Comparison of ENCODE assay signal across 8 mouse cellular contexts in genomic region chr1:44041797-44042554, GRCm38 (mm10). TPM values are rescaled to one million over a fixed set of nuclear protein-coding genes. Genes with fewer than 3 reads are reported as not detected.
A peak's percentile ranks its signal among the peaks of the same experiment; 100 is the strongest.
DNase-seq lines count a peak whose midpoint lies in the region; ATAC-seq lines count a peak whose summit lies in the region.

No protein-coding gene starts in this region.

- no peaks in the 10 kb centered on the region for H3K36me3 ChIP-seq in intestine, embryonic 14.5 days (ENCODE audit: control insufficient read depth, insufficient read depth, low read length)
- no peaks in the 10 kb centered on the region for H3K36me3 ChIP-seq in midbrain, embryonic 10.5 days

- peak; percentile 72; the same call in 1 of the 2 replicates for ATAC-seq in intestine, embryonic 14.5 days (replicated peaks; ENCODE audit: low FRiP score, low TSS enrichment, low read depth)

- peak overlapping the region; percentile 66 for H3K4me2 ChIP-seq in intestine, embryonic 14.5 days (ENCODE audit: low read length)

- no peaks in the 10 kb centered on the region for H3K4me1 ChIP-seq in intestine, embryonic 14.5 days (replicated peaks; ENCODE audit: control insufficient read depth, insufficient read depth, low read length)
- peaks cover 6% of the 10 kb centered on the region for H3K4me1 ChIP-seq in midbrain, embryonic 10.5 days

- no peak overlapping the region for H3K27ac ChIP-seq in intestine, embryonic 14.5 days (ENCODE audit: low read depth)
- H3K27ac ChIP-seq in midbrain, embryonic 10.5 days (replicated peaks) = peak overlapping the region; percentile 81

- intact Hi-C loops in left cerebral cortex, postnatal 4 days (cut with DNase I) = loop anchor here (10.0 kb wide), 1 partner anchor 277 kb away; no protein-coding TSS in a partner anchor

- H3K9me3 ChIP-seq in intestine, embryonic 14.5 days (ENCODE audit: control insufficient read depth, low read length) = no peaks in the 10 kb centered on the region
- H3K9me3 ChIP-seq in midbrain, embryonic 10.5 days (replicated peaks) = no peaks in the 10 kb centered on the region

- peak overlapping the region; percentile 58 for H3K9ac ChIP-seq in intestine, embryonic 14.5 days (ENCODE audit: low read length)

- WGBS in intestine, embryonic 14.5 days = 3% methylated on average over 17 of the region's 17 CpGs
- 2% methylated on average over 17 of the region's 17 CpGs for WGBS in midbrain, embryonic 10.5 days

- H3K27me3 ChIP-seq in intestine, embryonic 14.5 days (replicated peaks; ENCODE audit: control insufficient read depth, insufficient read depth, low read length) = no peaks in the 10 kb centered on the region
- H3K27me3 ChIP-seq in midbrain, embryonic 10.5 days (ENCODE audit: low read depth, poor library complexity, severe bottlenecking) = no peaks in the 10 kb centered on the region

- H3K4me3 ChIP-seq in intestine, embryonic 14.5 days (ENCODE audit: low read depth, low read length) = peak overlapping the region; percentile 41
- peak overlapping the region; percentile 54 for H3K4me3 ChIP-seq in midbrain, embryonic 10.5 days

- DNase-seq in left cerebral cortex, adult 11 months (ENCODE audit: low spot score) = peak; percentile 23
- DNase-seq in left cerebral cortex, adult 8-10 months (ENCODE audit: low spot score in 2 of 2) = no peak
- DNase-seq in cerebellum, postnatal 25 days = peak; percentile 39 to 77
- peak; percentile 64 for DNase-seq in gastrocnemius, postnatal 10 days
- DNase-seq in intestine, embryonic 14.5 days (ENCODE audit: low spot score) = peak; percentile 77
- DNase-seq in left cerebral cortex, postnatal 4 days = peak; percentile 62
- DNase-seq in midbrain, embryonic 10.5 days (ENCODE audit: low spot score) = peak; percentile 58
- peak; percentile 35 for DNase-seq in right cerebral cortex, postnatal 25 days

RNA-seq across cellular contexts. Expression of gene Gm8251, which starts 19.8 kb away (rescaled TPM):
- total RNA-seq in left cerebral cortex, adult 8-10 months (2022) = not detected
- not detected for total RNA-seq in gastrocnemius, postnatal 10 days (2021)
- polyA plus RNA-seq in intestine, embryonic 14.5 days (2014; fragmentation: Nextera tagmentation; extraction: Ambion mirVana) = 0.04 and 0.13 TPM in 2 replicates
- total RNA-seq in left cerebral cortex, postnatal 4 days (2021) = not detected
- 0.16 and 0.22 TPM in 2 replicates for polyA plus RNA-seq in midbrain, embryonic 10.5 days (2016; fragmentation: Nextera tagmentation; extraction: Ambion mirVana)

RNA-seq across cellular contexts. Expression of gene Mettl21c, which starts 22.1 kb away (rescaled TPM):
- total RNA-seq in left cerebral cortex, adult 8-10 months (2022) = under 1 TPM in 1 of 4 experiments, not detected in 3; 0.11 TPM
- 100 to 1,000 TPM in 1 of 2 experiments, 10 to 100 TPM in 1; 89.0 to 108 TPM for total RNA-seq in gastrocnemius, postnatal 10 days (2021)
- 0.79 and 0.80 TPM in 2 replicates for polyA plus RNA-seq in intestine, embryonic 14.5 days (2014; fragmentation: Nextera tagmentation; extraction: Ambion mirVana)
- 1 to 10 TPM in 1 of 2 experiments, under 1 TPM in 1; 0.97 to 2.0 TPM for total RNA-seq in left cerebral cortex, postnatal 4 days (2021)
- 0.41 and 0.63 TPM in 2 replicates for polyA plus RNA-seq in midbrain, embryonic 10.5 days (2016; fragmentation: Nextera tagmentation; extraction: Ambion mirVana)

Comparison
In these comparisons a context has a peak if more than half of its experiments do, and no peak if none do; other contexts are left out.
1. DNase-seq: peak in left cerebral cortex, adult 11 months (single experiment), cerebellum, postnatal 25 days (2 of 2), gastrocnemius, postnatal 10 days (single experiment), intestine, embryonic 14.5 days (single experiment), left cerebral cortex, postnatal 4 days (single experiment), midbrain, embryonic 10.5 days (single experiment) and right cerebral cortex, postnatal 25 days (single experiment); none in left cerebral cortex, adult 8-10 months (0 of 2).
2. RNA of gene Mettl21c, which starts 22.1 kb away (total RNA-seq): 89.0 to 108 TPM in gastrocnemius, postnatal 10 days; 0.97 to 2.0 TPM in left cerebral cortex, postnatal 4 days and 0.11 TPM in left cerebral cortex, adult 8-10 months; every median in the first group is over 10 times any median in the second.